Mouse (Mus musculus) CH12.LX (cell line): ENCODE measurements at regions not wholly inside any gene's neighbourhood (a gene's known extent, or its start where the extent isn't known, plus 50 kb on each side); places are given as distances from the start of the nearest gene placed in this dataset.

Experiments used
- DNase-seq: peaks from one replicate; pipeline ENCODE4 v3.0.0-alpha.2; 2013; ENCODE audit errors: extremely low read depth
- H3K27ac ChIP-seq: 2 replicates; pipeline ENCODE4 v1.5.1; 2012; ENCODE audit warnings: low read depth, mild to moderate bottlenecking, control low read depth, moderate library complexity; ENCODE audit not compliant: insufficient read depth
- H3K27me3 ChIP-seq: replicated peaks from 2 replicates; pipeline ENCODE3; 2012; ENCODE audit warnings: inconsistent platforms
- H3K36me3 ChIP-seq, 2 experiments: replicated peaks in 1 of 2; 2 replicates each; pipeline versions ENCODE3 to v1.6.1; 2012; ENCODE audit warnings: inconsistent platforms in 1 of 2, low read length in 1 of 2, mild to moderate bottlenecking in 1 of 2, mixed read lengths in 1 of 2, moderate library complexity in 1 of 2; ENCODE audit not compliant: control insufficient read depth in 1 of 2, insufficient read depth in 1 of 2
- H3K4me1 ChIP-seq, 2 experiments: 2 replicates each; pipeline ENCODE4 v1.6.1; 2012; ENCODE audit warnings: inconsistent platforms in 1 of 2, moderate library complexity in 1 of 2; ENCODE audit not compliant: insufficient read depth in 2 of 2, control insufficient read depth in 1 of 2
- H3K4me2 ChIP-seq: 2 replicates; pipeline ENCODE4 v1.6.1; 2012; ENCODE audit warnings: low read depth, mild to moderate bottlenecking, control low read depth; ENCODE audit not compliant: poor library complexity, insufficient read depth, severe bottlenecking
- H3K4me3 ChIP-seq, 3 experiments: fragments of 150-350 bp in 1 of 3; sonication (generic) in 1 of 3; replicated peaks in 1 of 3; 2 replicates each; pipeline versions ENCODE3 to v1.5.1; 2011 to 2012; ENCODE audit warnings: low read depth in 2 of 3, low read length in 2 of 3, mild to moderate bottlenecking in 2 of 3, moderate library complexity in 2 of 3, control low read depth in 1 of 3, improper control_type of control experiment in 1 of 3, inconsistent platforms in 1 of 3, mixed read lengths in 1 of 3; ENCODE audit not compliant: poor library complexity in 1 of 3
- H3K79me2 ChIP-seq: replicated peaks from 2 replicates; pipeline ENCODE4 v1.6.1; 2012; ENCODE audit warnings: mild to moderate bottlenecking, moderate library complexity; ENCODE audit not compliant: control insufficient read depth, poor library complexity, insufficient read depth, severe bottlenecking; ENCODE audit errors: extremely low read depth
- H3K9ac ChIP-seq: 2 replicates; pipeline ENCODE4 v1.6.1; 2012; ENCODE audit warnings: low read depth, mild to moderate bottlenecking, control low read depth, moderate library complexity; ENCODE audit not compliant: insufficient read depth
- H3K9me3 ChIP-seq: replicated peaks from 2 replicates; pipeline ENCODE3; 2012; ENCODE audit warnings: low read length, inconsistent platforms, mixed read lengths
- CHD1 ChIP-seq: IDR thresholded peaks from 2 replicates; pipeline ENCODE4 v1.6.1; 2012; ENCODE audit warnings: low read depth, low read length, improper control_type of control experiment, inconsistent platforms
- CTCF ChIP-seq, 2 experiments: IDR thresholded peaks in 1 of 2; conservative IDR thresholded peaks in 1 of 2; 2 replicates each; pipeline ENCODE4 v1.5.1; 2011 to 2012; ENCODE audit warnings: low read depth in 2 of 2, low read length in 2 of 2, improper control_type of control experiment in 1 of 2, inconsistent platforms in 1 of 2, mild to moderate bottlenecking in 1 of 2, moderate library complexity in 1 of 2
- E2F4 ChIP-seq: IDR thresholded peaks from 2 replicates; pipeline ENCODE4 v1.6.1; 2011; ENCODE audit warnings: low read depth, low read length, improper control_type of control experiment; ENCODE audit not compliant: insufficient replicate concordance
- EP300 ChIP-seq: IDR thresholded peaks from 2 replicates; pipeline ENCODE4 v1.6.1; 2011; ENCODE audit warnings: low read length, improper control_type of control experiment
- GABPA ChIP-seq: IDR thresholded peaks from 2 replicates; pipeline ENCODE4 v1.6.1; 2012; ENCODE audit warnings: low read depth, low read length, improper control_type of control experiment, inconsistent platforms; ENCODE audit not compliant: insufficient replicate concordance
- IRF4 ChIP-seq: IDR thresholded peaks from 2 replicates; pipeline ENCODE4 v1.6.1; 2014; ENCODE audit warnings: low read depth, mild to moderate bottlenecking, inconsistent platforms, low read length, improper control_type of control experiment
- JUND ChIP-seq: conservative IDR thresholded peaks from 2 replicates; pipeline ENCODE4 v1.6.1; 2011; ENCODE audit warnings: low read depth, low read length, improper control_type of control experiment
- KAT2A ChIP-seq: IDR thresholded peaks from 2 replicates; pipeline ENCODE4 v1.6.1; 2012; ENCODE audit warnings: low read length, improper control_type of control experiment, inconsistent platforms; ENCODE audit not compliant: insufficient replicate concordance
- MAFK ChIP-seq: IDR thresholded peaks from 2 replicates; pipeline ENCODE4 v1.6.1; 2011; ENCODE audit warnings: low read length, improper control_type of control experiment; ENCODE audit not compliant: insufficient replicate concordance
- MEF2A ChIP-seq: IDR thresholded peaks from 2 replicates; pipeline ENCODE4 v1.6.1; 2014; ENCODE audit warnings: low read depth, mild to moderate bottlenecking, inconsistent platforms, low read length, improper control_type of control experiment, borderline replicate concordance
- MYC ChIP-seq: IDR thresholded peaks from 2 replicates; pipeline ENCODE4 v1.6.1; 2011; ENCODE audit warnings: low read depth, mild to moderate bottlenecking, improper control_type of control experiment, low read length
- POLR2A ChIP-seq: IDR thresholded peaks from 2 replicates; pipeline ENCODE4 v1.6.1; 2011; ENCODE audit warnings: low read depth, mild to moderate bottlenecking, improper control_type of control experiment, low read length
- POLR2AphosphoS2 ChIP-seq: IDR thresholded peaks from 2 replicates; pipeline ENCODE4 v1.6.1; 2011; ENCODE audit warnings: low read depth, low read length, improper control_type of control experiment
- RAD21 ChIP-seq: IDR thresholded peaks from 2 replicates; pipeline ENCODE4 v1.6.1; 2011; ENCODE audit warnings: low read depth, mild to moderate bottlenecking, low read length, improper control_type of control experiment, moderate library complexity
- SMC3 ChIP-seq: IDR thresholded peaks from 2 replicates; pipeline ENCODE4 v1.6.1; 2011; ENCODE audit warnings: low read depth, low read length, improper control_type of control experiment
- TBP ChIP-seq: conservative IDR thresholded peaks from 2 replicates; pipeline ENCODE4 v1.6.1; 2011; ENCODE audit warnings: low read depth, low read length, improper control_type of control experiment
- UBTF ChIP-seq: IDR thresholded peaks from 2 replicates; pipeline ENCODE4 v1.6.1; 2012; ENCODE audit warnings: low read depth, mild to moderate bottlenecking, inconsistent platforms, low read length, improper control_type of control experiment, moderate library complexity
- USF1 ChIP-seq: IDR thresholded peaks from 2 replicates; pipeline ENCODE4 v1.6.1; 2014; ENCODE audit warnings: low read depth, mild to moderate bottlenecking, inconsistent platforms, low read length, improper control_type of control experiment
- ZC3H11A ChIP-seq: IDR thresholded peaks from 2 replicates; pipeline ENCODE4 v1.6.1; 2012; ENCODE audit warnings: low read depth, mild to moderate bottlenecking, inconsistent platforms, low read length, improper control_type of control experiment
- dilution Hi-C: fragments of 300-500 bp; cut with MboI; formaldehyde crosslinking; loops from 2 replicates; pipeline ENCODE4 v1.14.3; 2020; ENCODE audit warnings: low sequenced_read_pairs; ENCODE audit not compliant: extremely low pct_unique_long_range_greater_than_20kb, extremely low pct_ligation_motif_present
- in situ Hi-C: fragments of 300-500 bp; cut with MboI; formaldehyde crosslinking; loops from 3 replicates; pipeline ENCODE4 v1.14.3; 2019; ENCODE audit warnings: low sequenced_read_pairs, low pct_ligation_motif_present, low pct_unique_long_range_greater_than_20kb, mixed read lengths

DNA sequence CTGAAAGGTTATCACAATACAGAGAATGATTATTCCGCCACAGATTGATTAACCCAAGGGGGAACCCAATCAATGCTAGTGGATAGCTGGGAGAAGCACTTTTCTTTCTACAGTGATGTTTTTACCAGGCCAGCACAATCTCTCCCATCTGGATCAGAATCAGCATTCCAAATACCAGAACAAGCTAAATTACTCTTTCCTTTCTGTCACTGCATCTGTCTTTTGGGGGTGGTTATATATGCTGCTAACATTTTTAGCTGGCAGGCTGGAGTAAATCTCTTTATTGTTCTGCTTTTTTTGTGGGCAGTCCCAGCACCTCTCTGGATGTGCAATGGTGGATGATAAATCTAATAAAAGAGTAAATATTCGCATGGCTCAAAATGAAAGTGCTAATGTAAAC lies 242.3 kb upstream of the Cxxc4 start:
- no peak for DNase-seq
- in situ Hi-C loops (no loop called here), dilution Hi-C loops (no loop called here)
- Histone ChIP-seq H3K79me2 (no peaks in the 10 kb centered on the region), H3K4me3 (no peak overlapping the region), H3K36me3 (no peaks in the 10 kb centered on the region), H3K9ac (no peak overlapping the region), H3K4me2 (0 out of 2 replicates have a peak overlapping the region, but pooled peaks have one; percentile 8), H3K4me1 (peaks cover 0 to 5% of the 10 kb centered on the region in 2 experiments; a peak in 1 of 4 replicates)
- no peak for TF ChIP-seq JUND
- no peak for TF ChIP-seq GABPA
- TF ChIP-seq MYC, result no peak
- no peak for TF ChIP-seq RAD21
- TF ChIP-seq KAT2A, result no peak
- TF ChIP-seq MEF2A, result no peak
- TF ChIP-seq CHD1, result no peak
- TF ChIP-seq, all 38 proteins: peak for 0
- H3K9me3 ChIP-seq, result no peaks in the 10 kb centered on the region
- H3K27ac ChIP-seq, result no peak overlapping the region
- no peaks in the 10 kb centered on the region for H3K27me3 ChIP-seq

DNA sequence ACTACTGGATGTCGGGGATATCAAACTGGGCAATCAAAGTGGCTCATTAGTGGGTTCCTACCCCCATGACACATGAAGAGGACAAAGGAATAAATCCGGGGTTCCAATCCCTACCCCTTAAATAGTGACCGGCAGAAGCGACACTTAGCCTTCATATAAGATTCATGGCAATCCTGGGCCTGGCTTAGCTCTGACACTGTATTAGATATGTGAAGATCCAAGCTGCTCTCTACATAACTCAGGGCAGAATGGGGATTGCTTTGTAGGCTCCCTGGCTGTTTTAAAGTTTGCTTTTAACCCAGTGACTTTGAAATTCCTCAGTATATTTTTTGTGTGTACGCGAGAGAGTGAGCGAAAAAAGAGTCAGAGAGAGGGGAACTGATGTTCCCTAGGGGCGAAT lies 236.3 kb upstream of the Cxxc4 start:
- Histone ChIP-seq H3K36me3 (no peaks in the 10 kb centered on the region), H3K79me2 (no peaks in the 10 kb centered on the region), H3K4me2 (peak overlapping the region; percentile 32; the same call in 1 of the 2 replicates), H3K4me1 (peaks cover 0 to 6% of the 10 kb centered on the region in 2 experiments; a peak in 1 of 4 replicates), H3K9me3 (no peaks in the 10 kb centered on the region), H3K27ac (no peak overlapping the region), H3K9ac (no peak overlapping the region), H3K4me3 (no peak overlapping the region), H3K27me3 (no peaks in the 10 kb centered on the region)
- in situ Hi-C loops, result no loop called here
- DNase-seq, result no peak
- no peak for TF ChIP-seq POLR2AphosphoS2
- no peak for TF ChIP-seq RAD21
- TF ChIP-seq TBP, result no peak
- TF ChIP-seq E2F4, result no peak
- no peak for TF ChIP-seq GABPA
- TF ChIP-seq POLR2A, result no peak
- no peak for TF ChIP-seq UBTF
- TF ChIP-seq MEF2A, result no peak
- TF ChIP-seq EP300, result no peak
- TF ChIP-seq CTCF (conservative IDR thresholded peaks at IDR 0.05 in 1 of 2, IDR thresholded peaks at IDR 0.05 in 1 of 2; ENCODE audit: low read depth in 2 of 2, low read length in 2 of 2), result no peak
- no peak for TF ChIP-seq IRF4
- no peak for TF ChIP-seq MAFK
- TF ChIP-seq USF1, result no peak
- no peak for TF ChIP-seq ZC3H11A
- no peak for TF ChIP-seq SMC3
- dilution Hi-C loops, result no loop called here
